Mouse (Mus musculus) limb, embryonic 10.5 days (tissue): ENCODE results near the gene Prkag3. TPM values are rescaled to one million over a fixed set of nuclear protein-coding genes. Genes with fewer than 3 reads are reported as not detected.

Experiments used
- DNase-seq: peaks from one replicate; pipeline ENCODE4 v3.0.0-alpha.2; 2017; ENCODE audit warnings: low spot score
- H3K27ac ChIP-seq: fragments of 300-500 bp; sonication (generic); 2 replicates; pipeline ENCODE4 v1.5.1; 2016; ENCODE audit warnings: mild to moderate bottlenecking
- H3K27me3 ChIP-seq: fragments of 300-500 bp; sonication (generic); 2 replicates; pipeline ENCODE4 v1.6.1; 2016; ENCODE audit warnings: low read depth, mild to moderate bottlenecking; ENCODE audit not compliant: poor library complexity, severe bottlenecking
- H3K36me3 ChIP-seq: fragments of 300-500 bp; sonication (generic); 2 replicates; pipeline ENCODE4 v1.6.1; 2016; ENCODE audit warnings: mild to moderate bottlenecking, moderate library complexity
- H3K4me1 ChIP-seq: fragments of 300-500 bp; sonication (generic); 2 replicates; pipeline ENCODE4 v1.6.1; 2016
- H3K4me3 ChIP-seq: fragments of 300-500 bp; sonication (generic); 2 replicates; pipeline ENCODE4 v1.5.1; 2016; ENCODE audit warnings: mild to moderate bottlenecking, moderate library complexity
- H3K9me3 ChIP-seq: fragments of 300-500 bp; sonication (generic); replicated peaks from 2 replicates; pipeline ENCODE4 v1.6.1; 2016; ENCODE audit warnings: mild to moderate bottlenecking
- WGBS: fragments of 180-500 bp; shearing (Covaris S2); methylation state at CpG from one replicate; pipeline ENCODE4 v1.1.7; 2016; 5-methylcytosine and 5-hydroxymethylcytosine counted together
- polyA plus RNA-seq: library from polyadenylated mRNA; unstranded; fragments of >200 nt; fragmentation: Nextera tagmentation; extraction: Ambion mirVana; gene quantifications from 2 replicates; pipeline ENCODE4 v1.2.1, GENCODE M21; 2016

Prkag3 gene
- polyA plus RNA-seq, 1 experiment from 2014 or later, result 0.29 TPM

DNA sequence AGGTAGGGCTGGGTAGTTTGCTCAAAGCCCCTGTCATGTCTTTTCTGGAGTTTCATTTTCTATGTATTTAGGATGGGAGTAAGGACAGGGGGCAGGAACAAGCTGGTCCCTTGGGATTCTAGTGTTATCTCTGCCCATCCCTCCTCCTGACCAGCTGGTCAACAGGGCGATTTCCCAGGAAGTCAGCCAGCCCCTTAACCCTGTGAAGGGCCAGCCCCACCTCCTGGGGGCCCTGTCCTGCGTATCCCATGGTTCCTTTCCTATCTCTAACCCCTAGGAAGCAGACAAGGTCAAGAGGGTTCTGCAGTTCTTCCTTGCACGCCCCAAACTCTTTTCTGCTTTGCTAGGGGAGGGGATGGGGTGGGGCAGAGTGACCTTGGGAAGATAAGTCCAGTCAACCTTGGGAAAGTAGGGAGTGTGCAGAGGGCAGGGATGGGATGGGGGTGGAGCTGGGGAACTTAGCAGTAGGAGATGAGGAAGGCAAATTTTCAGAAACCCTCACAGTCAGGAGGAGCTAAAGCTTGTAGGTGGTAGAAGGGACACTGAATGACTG, 30.0 kb upstream of the Prkag3 start:
- Histone ChIP-seq H3K27me3 (peaks cover 100% of the 10 kb centered on the region), H3K36me3 (no peaks in the 10 kb centered on the region; the same call in 1 of the 2 replicates), H3K4me3 (no peak overlapping the region), H3K4me1 (peaks cover 40% of the 10 kb centered on the region), H3K9me3 (no peaks in the 10 kb centered on the region), H3K27ac (no peak overlapping the region)
- no peak for DNase-seq
- 32% methylated on average over 3 of the region's 3 CpGs for WGBS

DNA sequence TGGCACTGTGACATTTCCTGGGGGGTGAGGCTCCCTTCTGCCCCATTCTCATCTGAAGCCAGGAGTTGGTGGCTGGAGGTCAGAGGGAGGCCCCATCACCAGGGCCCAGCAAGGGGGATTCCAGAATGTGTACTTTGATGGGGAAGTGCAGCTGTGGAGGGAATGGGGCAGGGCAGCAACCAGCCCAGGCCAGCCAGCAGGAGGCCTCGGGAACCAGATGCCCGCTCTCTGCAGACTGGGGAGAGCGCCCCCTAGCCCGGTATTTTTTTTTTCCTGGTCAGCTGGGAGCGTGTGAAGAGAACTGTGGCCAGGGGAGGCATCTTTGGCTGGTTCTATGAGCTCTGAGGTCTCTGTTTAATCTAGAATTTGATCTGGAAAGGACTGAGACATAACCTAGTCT, 26.8 kb upstream of the Prkag3 start:
- no peaks in the 10 kb centered on the region for H3K9me3 ChIP-seq
- H3K4me1 ChIP-seq, result peaks cover 50% of the 10 kb centered on the region
- no peak for DNase-seq
- 14% methylated on average over 5 of the region's 5 CpGs for WGBS
- H3K27ac ChIP-seq, result no peak overlapping the region; the same call in 1 of the 2 replicates
- no peak overlapping the region for H3K4me3 ChIP-seq
- no peaks in the 10 kb centered on the region for H3K36me3 ChIP-seq
- peaks cover 100% of the 10 kb centered on the region for H3K27me3 ChIP-seq

DNA sequence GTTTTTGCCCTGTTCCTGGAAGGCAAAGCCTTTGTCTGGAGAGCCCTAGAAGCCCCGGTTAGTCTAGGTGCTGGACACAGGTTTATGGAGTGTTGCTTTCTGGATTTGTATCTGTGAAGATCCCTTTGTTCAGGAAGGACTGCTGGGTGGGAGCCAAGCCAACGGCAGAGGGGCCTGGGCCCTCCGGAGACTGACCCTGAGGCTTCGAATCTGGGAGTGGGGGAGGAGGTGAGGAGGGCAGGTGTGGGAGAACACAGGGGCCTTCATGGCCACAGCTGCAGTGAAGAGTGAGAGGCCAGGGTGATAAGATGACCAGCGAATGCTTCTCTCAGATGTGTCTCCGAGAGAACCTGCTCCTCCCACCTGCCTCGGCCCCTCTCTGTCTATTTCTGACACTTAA, 25.0 kb upstream of the Prkag3 start:
- WGBS, result 12% methylated on average over 7 of the region's 7 CpGs
- no peak for DNase-seq
- Histone ChIP-seq H3K36me3 (no peaks in the 10 kb centered on the region), H3K27me3 (peaks cover 100% of the 10 kb centered on the region), H3K4me3 (peak overlapping the region; percentile 7; the same call in 1 of the 2 replicates), H3K9me3 (no peaks in the 10 kb centered on the region), H3K27ac (no peak overlapping the region), H3K4me1 (peaks cover 56% of the 10 kb centered on the region)

DNA sequence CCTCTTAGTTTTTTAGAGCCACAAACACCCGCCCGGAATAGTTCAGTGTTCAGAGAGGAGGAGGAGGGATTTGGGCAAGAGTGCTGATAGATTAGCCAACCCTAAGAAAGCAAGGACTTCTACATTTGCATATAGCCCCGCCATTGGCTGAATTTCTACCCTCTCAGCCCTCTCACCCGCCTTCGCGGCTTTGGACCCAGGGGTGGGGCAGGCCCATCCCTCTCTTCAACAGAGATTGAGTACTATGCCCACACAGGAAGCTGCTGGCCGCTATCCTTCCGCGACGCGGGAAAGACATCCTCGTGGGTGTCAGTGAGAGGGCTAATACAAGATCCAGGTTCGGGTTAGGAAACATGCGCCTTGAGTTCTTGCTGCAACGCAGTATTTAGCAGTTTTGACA, 24.1 kb upstream of the Prkag3 start:
- peak; percentile 77 for DNase-seq
- Histone ChIP-seq H3K36me3 (no peaks in the 10 kb centered on the region), H3K9me3 (no peaks in the 10 kb centered on the region), H3K27me3 (peaks cover 100% of the 10 kb centered on the region), H3K4me1 (peaks cover 56% of the 10 kb centered on the region), H3K27ac (no peak overlapping the region), H3K4me3 (peak overlapping the region; percentile 59)
- WGBS, result 0% methylated on average over 15 of the region's 15 CpGs

DNA sequence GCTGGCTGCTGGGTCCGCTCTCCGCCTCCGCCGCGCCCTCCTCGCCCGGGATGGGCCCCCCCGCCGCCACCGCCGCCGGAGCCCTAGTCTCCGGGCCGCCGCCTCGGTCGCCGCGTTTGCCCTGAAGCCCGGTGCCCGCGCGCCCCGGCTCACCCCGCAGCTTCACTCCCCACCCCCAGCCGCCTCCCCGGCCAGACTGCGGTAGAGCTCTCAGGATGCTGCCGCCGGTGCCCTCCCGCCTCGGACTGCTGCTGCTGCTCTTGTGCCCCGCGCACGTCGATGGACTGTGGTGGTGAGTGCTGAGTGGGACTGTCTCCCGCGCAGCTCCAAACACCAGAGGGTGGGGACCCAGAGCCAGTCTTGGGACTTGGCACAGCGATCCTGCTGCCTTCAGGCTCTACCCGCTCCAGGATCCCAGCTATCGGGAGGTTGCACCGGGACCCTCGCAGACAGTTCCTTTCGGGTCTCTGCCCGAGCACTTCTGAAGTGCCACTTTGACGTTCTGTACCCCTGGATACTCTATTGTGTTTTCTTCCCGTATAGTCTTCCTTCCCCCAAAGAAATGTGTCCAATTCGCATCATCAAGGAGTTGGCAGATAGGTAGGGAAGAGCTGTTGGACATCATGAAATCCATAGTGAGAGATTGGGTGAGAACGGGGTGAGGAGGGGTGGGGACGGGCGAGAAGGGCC, 23.1 kb upstream of the Prkag3 start:
- Histone ChIP-seq H3K9me3 (no peaks in the 10 kb centered on the region), H3K4me1 (peaks cover 56% of the 10 kb centered on the region), H3K27ac (peak overlapping the region; percentile 26), H3K4me3 (peak overlapping the region; percentile 59), H3K36me3 (no peaks in the 10 kb centered on the region), H3K27me3 (peaks cover 99% of the 10 kb centered on the region)
- under 1% methylated on average over 51 of the region's 51 CpGs for WGBS
- DNase-seq, result peak; percentile 68

DNA sequence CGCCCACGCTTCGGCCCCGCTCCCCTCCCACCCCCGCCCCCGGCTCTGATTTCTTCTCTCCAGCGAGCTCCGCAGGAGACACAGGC, 22.7 kb upstream of the Prkag3 start, which contains the start of gene Wnt6:
Wnt6 (plus strand) TSS at position 48 of the 86 bp plus-strand sequence.
- Histone ChIP-seq H3K9me3 (no peaks in the 10 kb centered on the region), H3K27me3 (peaks cover 99% of the 10 kb centered on the region), H3K36me3 (no peaks in the 10 kb centered on the region), H3K27ac (peak within 1 kb of the TSS; percentile 26), H3K4me3 (peak within 1 kb of the TSS; percentile 59), H3K4me1 (peaks cover 52% of the 10 kb centered on the region)
- WGBS, result 0% methylated on average over 7 of the region's 8 CpGs
- no peak for DNase-seq

DNA sequence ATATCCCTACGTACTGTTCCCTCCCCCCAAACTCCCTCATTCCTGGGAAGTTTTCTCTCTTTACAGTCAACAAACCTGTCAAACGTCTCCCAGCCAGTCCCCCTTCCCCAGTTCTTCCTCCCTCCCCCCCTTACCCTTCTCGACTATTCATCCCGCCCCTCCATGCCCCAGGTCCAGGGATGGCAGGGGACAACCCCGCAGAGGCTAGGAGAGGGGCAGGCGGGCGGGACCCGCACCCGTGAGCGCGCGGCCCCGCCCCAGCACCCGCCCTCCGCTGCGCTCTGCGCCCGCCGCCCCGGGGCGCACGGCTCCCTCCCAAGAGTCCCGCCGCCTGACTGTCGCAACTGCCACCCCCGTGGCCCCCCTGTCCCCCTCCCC, 22.4 kb upstream of the Prkag3 start:
- peaks cover 99% of the 10 kb centered on the region for H3K27me3 ChIP-seq
- WGBS, result under 1% methylated on average over 26 of the region's 26 CpGs
- DNase-seq, result no peak
- H3K4me1 ChIP-seq, result peaks cover 50% of the 10 kb centered on the region
- H3K9me3 ChIP-seq, result no peaks in the 10 kb centered on the region
- peak overlapping the region; percentile 59 for H3K4me3 ChIP-seq
- peak overlapping the region; percentile 26; the same call in 1 of the 2 replicates for H3K27ac ChIP-seq
- H3K36me3 ChIP-seq, result no peaks in the 10 kb centered on the region

DNA sequence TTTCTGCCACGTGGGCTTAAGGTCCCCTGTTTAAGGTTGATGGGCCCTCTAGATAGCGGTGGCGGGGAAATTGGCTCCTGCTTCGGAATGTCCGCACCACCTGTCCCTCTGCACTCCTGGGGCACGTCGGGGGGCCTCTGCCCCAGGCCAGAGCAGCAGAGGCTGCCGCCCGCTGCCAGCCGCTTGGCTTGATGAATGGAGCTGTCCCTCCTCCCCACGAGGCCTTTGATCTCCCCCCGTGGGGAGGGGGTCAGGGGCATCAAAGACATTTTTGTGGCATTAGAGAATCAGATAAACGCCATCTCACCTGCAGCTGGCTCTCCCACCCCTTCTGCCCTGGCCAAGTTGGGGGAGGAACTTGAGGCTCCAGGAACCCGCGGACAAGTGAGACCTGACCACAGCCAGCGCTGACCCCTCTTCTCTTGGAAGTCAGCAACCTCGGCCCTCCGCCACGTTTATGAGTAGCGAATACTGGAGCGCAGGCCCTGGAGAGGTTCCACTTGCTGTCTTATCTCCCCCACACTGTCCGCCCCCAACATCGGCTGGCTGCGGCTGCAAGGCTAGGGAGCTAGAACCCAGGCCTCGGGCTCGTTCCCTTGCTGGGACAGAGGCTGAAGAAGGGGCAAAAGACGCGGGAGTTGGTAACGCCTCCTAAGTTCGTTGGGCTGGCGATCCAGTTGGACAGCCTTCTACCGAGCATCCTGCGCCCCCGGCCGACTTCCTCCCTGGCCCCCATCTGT, 21.9 kb upstream of the Prkag3 start:
- no peak overlapping the region for H3K27ac ChIP-seq
- DNase-seq, result peak; percentile 64

DNA sequence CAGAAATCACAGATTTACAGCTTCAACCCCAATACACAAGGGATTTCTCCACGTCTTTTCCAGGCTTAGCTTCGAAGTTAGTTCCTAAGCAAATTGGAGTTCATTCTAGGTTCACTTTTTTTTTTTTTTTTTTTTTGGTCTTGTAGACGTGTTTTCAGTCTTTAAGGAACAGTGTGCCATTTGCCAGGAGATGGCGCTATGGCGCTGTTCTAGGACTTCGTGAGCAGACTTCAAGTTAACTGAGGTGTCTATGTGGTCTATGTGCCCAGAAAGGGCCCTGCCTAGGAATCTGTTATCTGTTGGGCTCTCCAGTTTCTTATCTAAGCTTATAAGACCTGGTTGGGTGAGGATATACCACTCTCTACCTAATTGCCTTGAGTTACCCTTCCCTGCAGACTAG, 14.1 kb upstream of the Prkag3 start:
- Histone ChIP-seq H3K4me3 (no peak overlapping the region), H3K9me3 (no peaks in the 10 kb centered on the region), H3K4me1 (no peaks in the 10 kb centered on the region), H3K27ac (no peak overlapping the region), H3K36me3 (no peaks in the 10 kb centered on the region), H3K27me3 (peaks cover 46% of the 10 kb centered on the region)
- 4% methylated on average over 6 of the region's 6 CpGs for WGBS
- peak; percentile 79 for DNase-seq

More for the DNA sequence above, 21.9 kb upstream of the Prkag3 start:
- H3K4me3 ChIP-seq, result peak overlapping the region; percentile 59
- H3K4me1 ChIP-seq, result peaks cover 44% of the 10 kb centered on the region
- H3K36me3 ChIP-seq, result no peaks in the 10 kb centered on the region
- under 1% methylated on average over 35 of the region's 35 CpGs for WGBS
- H3K27me3 ChIP-seq, result peaks cover 96% of the 10 kb centered on the region
- no peaks in the 10 kb centered on the region for H3K9me3 ChIP-seq

DNA sequence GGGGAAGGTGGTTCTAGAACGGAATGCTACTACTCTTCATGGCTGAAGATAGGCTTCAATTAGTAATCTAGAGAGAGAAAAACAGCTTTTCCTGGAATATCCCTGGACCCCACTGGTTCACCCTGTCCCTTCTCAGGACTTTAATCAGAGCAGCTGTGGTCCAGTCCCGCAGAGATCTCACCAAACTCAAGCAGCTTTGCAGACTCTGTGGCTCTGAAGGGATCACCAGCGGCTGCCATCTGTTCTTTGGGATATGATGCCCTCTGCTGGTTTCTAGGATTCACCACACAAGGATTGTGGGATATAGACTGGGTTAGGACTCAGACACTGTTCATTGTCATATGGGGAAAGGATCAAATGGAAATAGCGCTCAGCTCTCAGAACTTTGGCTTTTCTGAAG, 10.8 kb upstream of the Prkag3 start:
- 31% methylated on average over 4 of the region's 4 CpGs for WGBS
- Histone ChIP-seq H3K36me3 (no peaks in the 10 kb centered on the region), H3K9me3 (no peaks in the 10 kb centered on the region), H3K27me3 (peaks cover 28% of the 10 kb centered on the region), H3K4me3 (no peak overlapping the region), H3K4me1 (no peaks in the 10 kb centered on the region), H3K27ac (no peak overlapping the region)
- no peak for DNase-seq

DNA sequence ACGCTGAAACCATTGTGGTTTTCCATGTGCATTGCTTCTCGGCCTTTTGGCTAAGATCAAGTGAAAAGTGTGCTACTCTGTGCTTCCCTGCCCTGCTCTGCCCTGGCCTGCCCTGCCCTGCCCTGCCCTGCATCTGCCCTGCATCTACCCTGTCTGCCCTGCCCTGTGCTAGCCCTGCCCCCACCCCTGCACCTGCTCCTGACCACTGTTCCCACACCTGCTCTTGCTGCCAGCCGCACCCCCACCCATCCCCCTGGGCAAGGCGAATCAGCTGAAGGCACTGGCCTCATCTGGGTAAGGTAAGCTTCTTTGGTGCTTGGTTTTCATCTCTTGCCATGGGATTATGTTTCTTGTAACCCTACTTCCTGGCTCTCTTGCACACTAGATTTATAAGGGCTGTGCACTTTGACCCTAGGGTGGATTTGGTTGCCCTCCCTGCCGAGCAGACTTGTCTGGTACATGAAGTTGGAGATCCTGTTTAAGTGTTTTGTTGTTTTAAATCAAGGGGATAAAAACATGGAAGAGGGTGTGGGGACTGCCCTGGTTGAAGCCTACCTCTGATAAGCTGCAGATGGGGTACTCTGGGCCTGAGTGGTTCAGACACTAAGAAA, 5.3 kb upstream of the Prkag3 start:
- Histone ChIP-seq H3K4me3 (no peak overlapping the region), H3K27ac (no peak overlapping the region), H3K27me3 (peaks cover 8% of the 10 kb centered on the region), H3K9me3 (no peaks in the 10 kb centered on the region), H3K36me3 (no peaks in the 10 kb centered on the region), H3K4me1 (peaks cover 15% of the 10 kb centered on the region)
- WGBS, result 62% methylated on average over 5 of the region's 5 CpGs
- no peak for DNase-seq

DNA sequence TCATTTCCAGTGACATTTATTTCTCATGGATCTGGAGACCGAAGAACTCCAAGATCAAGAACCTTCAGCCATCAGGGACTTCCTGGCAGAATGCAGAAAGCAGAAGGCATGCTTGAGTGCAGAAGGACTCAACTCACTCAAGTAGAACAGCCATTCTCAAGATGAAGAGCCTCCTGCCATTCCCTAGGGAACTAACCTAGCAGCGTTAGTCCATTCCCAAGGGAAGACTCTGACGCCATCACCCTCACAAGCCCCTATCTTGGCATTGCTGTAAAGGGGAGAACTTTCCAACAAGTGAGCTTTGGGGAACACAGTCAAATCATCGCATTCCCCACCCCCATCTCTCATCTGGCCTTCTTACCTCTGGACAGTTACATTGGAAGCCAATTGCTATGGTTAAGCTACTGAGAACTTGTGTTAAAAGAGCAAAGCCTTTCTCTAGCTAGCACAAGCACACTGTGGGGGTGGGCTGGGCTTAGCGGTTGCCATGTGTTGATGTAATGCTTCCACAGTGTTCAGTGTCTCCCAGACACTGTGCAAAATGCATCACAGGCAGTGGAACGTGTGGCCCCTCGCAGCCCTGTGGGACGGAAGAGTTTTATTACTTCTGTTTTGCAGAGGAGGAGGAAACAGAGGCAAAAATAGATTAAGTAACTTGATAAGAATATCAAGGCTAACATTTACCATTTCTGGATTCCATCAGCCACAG, 4.4 kb upstream of the Prkag3 start:
- Histone ChIP-seq H3K4me1 (peaks cover 20% of the 10 kb centered on the region), H3K9me3 (no peaks in the 10 kb centered on the region), H3K27me3 (peaks cover 16% of the 10 kb centered on the region), H3K4me3 (no peak overlapping the region), H3K36me3 (no peaks in the 10 kb centered on the region), H3K27ac (no peak overlapping the region)
- WGBS, result 87% methylated on average over 8 of the region's 8 CpGs
- no peak for DNase-seq

DNA sequence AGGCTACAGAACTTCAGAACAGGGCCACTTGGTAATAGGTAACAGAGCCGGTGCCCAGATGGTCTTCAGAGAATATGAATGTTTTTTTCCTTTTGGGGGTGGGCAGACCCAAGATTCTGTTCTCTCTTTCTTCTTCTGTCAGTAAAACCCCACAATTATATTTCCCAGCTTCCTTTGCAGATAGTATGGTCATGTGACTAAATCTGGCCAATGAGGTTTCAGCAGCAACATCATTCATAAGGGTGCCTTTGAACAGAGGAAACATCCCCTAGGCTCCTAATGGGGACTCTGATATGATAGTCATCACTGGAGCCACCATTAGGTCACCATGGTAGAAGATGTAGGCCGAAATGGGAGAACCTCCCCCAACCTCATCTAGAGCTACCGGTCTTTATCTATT, 3.8 kb upstream of the Prkag3 start:
- Histone ChIP-seq H3K27ac (no peak overlapping the region), H3K4me1 (peaks cover 21% of the 10 kb centered on the region), H3K36me3 (no peaks in the 10 kb centered on the region), H3K4me3 (no peak overlapping the region), H3K27me3 (peaks cover 22% of the 10 kb centered on the region), H3K9me3 (no peaks in the 10 kb centered on the region)
- 94% methylated on average over 3 of the region's 3 CpGs for WGBS
- DNase-seq, result no peak
